Mouse (Mus musculus): Measurements from ENCODE around the gene Tbca.

The Tbca gene

GRCm38 (mm10) chr13:94788771-94789649, at the start of gene Tbca:
Gene Tbca (plus strand): TSS chr13:94788910.
- DNase-seq, result peak; percentile 86

- no peak for DNase-seq
Measured at GRCm38 (mm10) chr13:94745176-94745575, 43.5 kb upstream of the Tbca start.

GRCm38 (mm10) chr13:94765852-94766251, 22.9 kb upstream of the Tbca start:
- DNase-seq, result no peak

GRCm38 (mm10) chr13:94768460-94769154, 20.1 kb upstream of the Tbca start:
- DNase-seq, result no peak

- DNase-seq, result no peak
Measured at GRCm38 (mm10) chr13:94769155-94769470, 19.6 kb upstream of the Tbca start.

GRCm38 (mm10) chr13:94786866-94787265, 1.8 kb upstream of the Tbca start:
- no peak for DNase-seq

GRCm38 (mm10) chr13:94794689-94795088, 6.0 kb downstream of the Tbca start:
- DNase-seq, result no peak

GRCm38 (mm10) chr13:94803480-94804057, 14.9 kb downstream of the Tbca start:
- no peak for DNase-seq

- no peak for DNase-seq
Measured at GRCm38 (mm10) chr13:94806315-94807179, 17.8 kb downstream of the Tbca start.

- no peak for DNase-seq
Measured at GRCm38 (mm10) chr13:94808596-94808995, 19.9 kb downstream of the Tbca start.

- no peak for DNase-seq
Measured at GRCm38 (mm10) chr13:94809724-94810123, 21.0 kb downstream of the Tbca start.

- no peak for DNase-seq
Measured at GRCm38 (mm10) chr13:94811451-94811850, 22.7 kb downstream of the Tbca start.

- DNase-seq, result no peak
Measured at GRCm38 (mm10) chr13:94813770-94814169, 25.1 kb downstream of the Tbca start.

- DNase-seq, result no peak
Measured at GRCm38 (mm10) chr13:94820516-94820915, 31.8 kb downstream of the Tbca start.

- DNase-seq, result no peak
Measured at GRCm38 (mm10) chr13:94820956-94821355, 32.2 kb downstream of the Tbca start.

- no peak for DNase-seq
Measured at GRCm38 (mm10) chr13:94826389-94826788, 37.7 kb downstream of the Tbca start.

- no peak for DNase-seq
Measured at GRCm38 (mm10) chr13:94826986-94827385, 38.3 kb downstream of the Tbca start.

- DNase-seq, result no peak
Measured at GRCm38 (mm10) chr13:94827847-94828246, 39.1 kb downstream of the Tbca start.

- no peak for DNase-seq
Measured at GRCm38 (mm10) chr13:94838047-94838720, 49.5 kb downstream of the Tbca start.

GRCm38 (mm10) chr13:94838756-94839337, 50.1 kb downstream of the Tbca start:
- DNase-seq, result no peak

- no peak for DNase-seq
Measured at GRCm38 (mm10) chr13:94843236-94843635, 54.5 kb downstream of the Tbca start.

GRCm38 (mm10) chr13:94847870-94848269, 59.2 kb downstream of the Tbca start:
- no peak for DNase-seq
